Mouse (Mus musculus): ENCODE data around the gene Kif9.

DNA sequence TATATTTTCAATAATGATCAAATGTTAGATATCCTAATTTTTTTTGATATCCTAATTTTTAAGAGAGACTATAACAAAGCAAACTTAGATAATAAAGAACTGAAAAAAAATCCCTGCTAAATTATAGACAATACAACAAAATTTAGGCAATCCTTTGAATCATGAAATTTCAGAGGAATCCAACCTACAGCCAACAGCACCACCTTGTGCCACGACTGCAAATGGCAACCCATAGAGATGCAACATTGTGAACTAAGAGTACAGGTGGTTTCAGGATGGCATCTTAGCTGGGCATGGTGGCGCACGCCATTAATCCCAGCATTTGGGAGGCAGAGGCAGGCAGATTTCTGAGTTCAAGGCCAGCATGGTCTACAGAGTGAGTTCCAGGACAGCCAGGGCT lies 10.6 kb upstream of the Kif9 start:
- TF ChIP-seq CTCF (IDR thresholded peaks at IDR 0.05; ENCODE audit: insufficient read depth, low read depth, low read length) (no peak), POLR2A (IDR thresholded peaks at IDR 0.05; ENCODE audit: insufficient read depth, low read depth, low read length) (no peak)
